Mouse (Mus musculus): ENCODE measurements at regions not wholly inside any gene's neighbourhood (a gene's known extent, or its start where the extent isn't known, plus 50 kb on each side); places are given as distances from the start of the nearest gene placed in this dataset.

- no peak for DNase-seq
These were observed 87.0 kb upstream of the Hs6st1 start for GRCm38 (mm10) chr1:35981226-35981625.

- DNase-seq: no peak
These were observed 84.8 kb upstream of the Hs6st1 start for GRCm38 (mm10) chr1:35983361-35983760.

GRCm38 (mm10) chr1:35985318-35985717 is 82.9 kb upstream of the Hs6st1 start:
- DNase-seq: no peak

GRCm38 (mm10) chr1:35986666-35987065 is 81.5 kb upstream of the Hs6st1 start:
- no peak for DNase-seq

GRCm38 (mm10) chr1:35992227-35992909 is 75.8 kb upstream of the Hs6st1 start:
- no peak for DNase-seq

- DNase-seq: no peak
These were observed 75.3 kb upstream of the Hs6st1 start for GRCm38 (mm10) chr1:35992937-35993336.

- DNase-seq: no peak
These were observed 72.5 kb upstream of the Hs6st1 start for GRCm38 (mm10) chr1:35995691-35996090.

GRCm38 (mm10) chr1:36001319-36001718 is 66.9 kb upstream of the Hs6st1 start:
- DNase-seq: no peak

GRCm38 (mm10) chr1:36001821-36002220 is 66.4 kb upstream of the Hs6st1 start:
- no peak for DNase-seq

GRCm38 (mm10) chr1:36003592-36003991 is 64.6 kb upstream of the Hs6st1 start:
- no peak for DNase-seq

- no peak for DNase-seq
These were observed 59.6 kb upstream of the Hs6st1 start for GRCm38 (mm10) chr1:36008598-36008997.

GRCm38 (mm10) chr1:36009010-36009619 is 59.1 kb upstream of the Hs6st1 start:
- peak; percentile 18 for DNase-seq

- DNase-seq: no peak
These were observed 58.0 kb upstream of the Hs6st1 start for GRCm38 (mm10) chr1:36010151-36010550.

- DNase-seq: no peak
These were observed 57.4 kb upstream of the Hs6st1 start for GRCm38 (mm10) chr1:36010834-36011233.

GRCm38 (mm10) chr1:36012081-36012765 is 56.0 kb upstream of the Hs6st1 start:
- no peak for DNase-seq

GRCm38 (mm10) chr1:36013823-36014341 is 54.3 kb upstream of the Hs6st1 start:
- peak; percentile 87 for DNase-seq

GRCm38 (mm10) chr1:36014372-36014771 is 53.8 kb upstream of the Hs6st1 start:
- no peak for DNase-seq

- DNase-seq: no peak
These were observed 53.0 kb upstream of the Hs6st1 start for GRCm38 (mm10) chr1:36015210-36015609.

- DNase-seq: peak; percentile 27
These were observed 51.6 kb upstream of the Hs6st1 start for GRCm38 (mm10) chr1:36016566-36016965.

- peak; percentile 81 for DNase-seq
These were observed 51.1 kb upstream of the Hs6st1 start for GRCm38 (mm10) chr1:36017061-36017461.

- no peak for DNase-seq
These were observed 50.5 kb upstream of the Hs6st1 start for GRCm38 (mm10) chr1:36017656-36018055.
